Mouse (Mus musculus) testis, adult 2 months (tissue): Measurements from ENCODE around the gene Gm3625.

Source experiments
- CTCF ChIP-seq: fragments of 200-500 bp; IDR thresholded peaks from 2 replicates; pipeline ENCODE4 v1.5.1; 2012; ENCODE audit warnings: low read depth, mild to moderate bottlenecking, inconsistent platforms, low read length, moderate library complexity; ENCODE audit not compliant: control insufficient read depth, insufficient read depth, insufficient replicate concordance
- POLR2A ChIP-seq: fragments of 200-500 bp; IDR thresholded peaks from 2 replicates; pipeline ENCODE4 v1.6.1; 2012; ENCODE audit warnings: low read depth, mild to moderate bottlenecking, inconsistent platforms, low read length, moderate library complexity; ENCODE audit not compliant: control insufficient read depth

GRCm38 (mm10) chr12:4593930-4594391 is 1.2 kb upstream of the Gm3625 start:
- TF ChIP-seq CTCF (no peak), POLR2A (no peak)
